In genomic region chr10:96881660-96882059, GRCm38 (mm10) we compare ENCODE assay signal across 23 mouse cellular contexts.
DNase-seq lines count a peak whose midpoint lies in the region; ATAC-seq lines count a peak whose summit lies in the region.
"Had no signal": no experiment of that assay in that cellular context is flagged by ENCODE, and none has a peak within 500 bp of the region (broad histone marks: within the 10 kb centered on the region; RNA-seq: fewer than 3 reads in every experiment).

No protein-coding gene starts in this region.

- ATAC-seq in forebrain, embryonic 12.5 days (ENCODE audit: low FRiP score), result 0 out of 2 replicates have a peak, but pooled peaks have one; percentile 23
- ATAC-seq in forebrain, embryonic 11.5 days (replicated peaks; ENCODE audit: low FRiP score), result no peak
- no peak for ATAC-seq in midbrain, embryonic 16.5 days
- ATAC-seq in forebrain, embryonic 15.5 days (replicated peaks), result peak; percentile 55
- peak; percentile 31; the same call in 1 of the 2 replicates for ATAC-seq in midbrain, embryonic 14.5 days (ENCODE audit: low FRiP score, low TSS enrichment)
- ATAC-seq: CD4-positive, CD25-positive, alpha-beta regulatory T cell, adult 4 months had no signal

- no peak overlapping the region for H3K4me2 ChIP-seq in forebrain, embryonic 12.5 days
- no peak overlapping the region for H3K4me2 ChIP-seq in forebrain, embryonic 11.5 days (ENCODE audit: low read depth, low read length, severe bottlenecking)
- H3K4me2 ChIP-seq in midbrain, embryonic 16.5 days (ENCODE audit: low read length), result no peak overlapping the region
- H3K4me2 ChIP-seq in forebrain, embryonic 15.5 days (replicated peaks), result no peak overlapping the region
- no peak overlapping the region for H3K4me2 ChIP-seq in midbrain, embryonic 14.5 days (ENCODE audit: low read length)
- H3K4me2 ChIP-seq: heart, embryonic 15.5 days; limb, embryonic 15.5 days; neural tube, embryonic 15.5 days had no signal

- H3K27me3 ChIP-seq in forebrain, embryonic 12.5 days, result no peaks in the 10 kb centered on the region
- no peaks in the 10 kb centered on the region for H3K27me3 ChIP-seq in forebrain, embryonic 11.5 days (ENCODE audit: control insufficient read depth, insufficient read depth, low read length)
- H3K27me3 ChIP-seq in midbrain, embryonic 10.5 days (ENCODE audit: low read depth, poor library complexity, severe bottlenecking), result no peaks in the 10 kb centered on the region
- no peaks in the 10 kb centered on the region for H3K27me3 ChIP-seq in midbrain, embryonic 16.5 days (ENCODE audit: control insufficient read depth, insufficient read depth, low read depth, low read length)
- no peaks in the 10 kb centered on the region for H3K27me3 ChIP-seq in forebrain, embryonic 15.5 days
- no peaks in the 10 kb centered on the region for H3K27me3 ChIP-seq in midbrain, embryonic 14.5 days (ENCODE audit: control insufficient read depth, insufficient read depth, low read length)
- H3K27me3 ChIP-seq: heart, embryonic 15.5 days; limb, embryonic 15.5 days; neural tube, embryonic 15.5 days had no signal

- no peaks in the 10 kb centered on the region for H3K9me3 ChIP-seq in forebrain, embryonic 12.5 days
- H3K9me3 ChIP-seq in forebrain, embryonic 11.5 days (ENCODE audit: control insufficient read depth, low read length), result no peaks in the 10 kb centered on the region
- H3K9me3 ChIP-seq in midbrain, embryonic 10.5 days (replicated peaks), result no peaks in the 10 kb centered on the region; the same call in 1 of the 2 replicates
- no peaks in the 10 kb centered on the region for H3K9me3 ChIP-seq in midbrain, embryonic 16.5 days (replicated peaks; ENCODE audit: control insufficient read depth, low read length, poor library complexity, severe bottlenecking)
- H3K9me3 ChIP-seq in forebrain, embryonic 15.5 days, result no peaks in the 10 kb centered on the region
- H3K9me3 ChIP-seq in midbrain, embryonic 14.5 days (ENCODE audit: control insufficient read depth, low read length), result no peaks in the 10 kb centered on the region
- H3K9me3 ChIP-seq: heart, embryonic 15.5 days; limb, embryonic 15.5 days; neural tube, embryonic 15.5 days had no signal

- no peak overlapping the region for H3K4me3 ChIP-seq in forebrain, embryonic 12.5 days (replicated peaks)
- H3K4me3 ChIP-seq in forebrain, embryonic 11.5 days (ENCODE audit: low read depth, low read length), result no peak overlapping the region
- H3K4me3 ChIP-seq in midbrain, embryonic 10.5 days, result no peak overlapping the region
- no peak overlapping the region for H3K4me3 ChIP-seq in midbrain, embryonic 16.5 days (ENCODE audit: low read depth, low read length)
- H3K4me3 ChIP-seq in forebrain, embryonic 15.5 days, result no peak overlapping the region
- H3K4me3 ChIP-seq in midbrain, embryonic 14.5 days (replicated peaks; ENCODE audit: low read depth, low read length), result no peak overlapping the region
- H3K4me3 ChIP-seq: heart, embryonic 15.5 days; limb, embryonic 15.5 days; neural tube, embryonic 15.5 days had no signal

- no peak overlapping the region for H3K27ac ChIP-seq in forebrain, embryonic 12.5 days
- H3K27ac ChIP-seq in forebrain, embryonic 11.5 days (ENCODE audit: low read depth, low read length), result no peak overlapping the region
- H3K27ac ChIP-seq in midbrain, embryonic 10.5 days (replicated peaks), result peak overlapping the region; percentile 23; the same call in 1 of the 2 replicates
- H3K27ac ChIP-seq in midbrain, embryonic 16.5 days (ENCODE audit: low read length), result no peak overlapping the region
- no peak overlapping the region for H3K27ac ChIP-seq in forebrain, embryonic 15.5 days (replicated peaks)
- H3K27ac ChIP-seq in midbrain, embryonic 14.5 days (replicated peaks; ENCODE audit: low read depth, low read length), result no peak overlapping the region
- H3K27ac ChIP-seq: heart, embryonic 15.5 days; kidney, postnatal 0 days; limb, embryonic 15.5 days; liver, embryonic 14.5 days; macrophage; neural tube, embryonic 15.5 days had no signal

- 64% methylated on average over 2 of the region's 2 CpGs for WGBS in forebrain, embryonic 12.5 days
- WGBS in forebrain, embryonic 11.5 days, result 75% methylated on average over 2 of the region's 2 CpGs
- 78% methylated on average over 2 of the region's 2 CpGs for WGBS in midbrain, embryonic 10.5 days
- 35% methylated on average over 2 of the region's 2 CpGs for WGBS in midbrain, embryonic 16.5 days
- WGBS in forebrain, embryonic 15.5 days, result 46% methylated on average over 2 of the region's 2 CpGs
- WGBS in midbrain, embryonic 14.5 days, result 32% methylated on average over 2 of the region's 2 CpGs

- H3K36me3 ChIP-seq in forebrain, embryonic 12.5 days (replicated peaks), result no peaks in the 10 kb centered on the region
- H3K36me3 ChIP-seq in forebrain, embryonic 11.5 days (ENCODE audit: control insufficient read depth, insufficient read depth, low read length), result no peaks in the 10 kb centered on the region
- H3K36me3 ChIP-seq in midbrain, embryonic 10.5 days, result no peaks in the 10 kb centered on the region
- H3K36me3 ChIP-seq in midbrain, embryonic 16.5 days (ENCODE audit: control insufficient read depth, insufficient read depth, low read length), result no peaks in the 10 kb centered on the region
- H3K36me3 ChIP-seq in forebrain, embryonic 15.5 days, result no peaks in the 10 kb centered on the region
- H3K36me3 ChIP-seq in midbrain, embryonic 14.5 days (ENCODE audit: control insufficient read depth, insufficient read depth, low read length), result no peaks in the 10 kb centered on the region
- H3K36me3 ChIP-seq: heart, embryonic 15.5 days; limb, embryonic 15.5 days; neural tube, embryonic 15.5 days had no signal

- no peak overlapping the region for H3K9ac ChIP-seq in forebrain, embryonic 12.5 days
- H3K9ac ChIP-seq in forebrain, embryonic 11.5 days (ENCODE audit: low read length), result no peak overlapping the region
- no peak overlapping the region for H3K9ac ChIP-seq in midbrain, embryonic 16.5 days (ENCODE audit: low read depth, low read length)
- H3K9ac ChIP-seq in forebrain, embryonic 15.5 days (replicated peaks), result no peak overlapping the region
- H3K9ac ChIP-seq in midbrain, embryonic 14.5 days (replicated peaks; ENCODE audit: low read length), result no peak overlapping the region
- H3K9ac ChIP-seq: heart, embryonic 15.5 days; limb, embryonic 15.5 days; liver, embryonic 14.5 days; neural tube, embryonic 15.5 days had no signal

- H3K4me1 ChIP-seq in forebrain, embryonic 12.5 days, result peaks cover 17% of the 10 kb centered on the region; the same call in 1 of the 2 replicates
- no peaks in the 10 kb centered on the region for H3K4me1 ChIP-seq in forebrain, embryonic 11.5 days (replicated peaks; ENCODE audit: control insufficient read depth, insufficient read depth, low read length)
- H3K4me1 ChIP-seq in midbrain, embryonic 10.5 days, result peaks cover 18% of the 10 kb centered on the region
- peaks cover 6% of the 10 kb centered on the region; the same call in 1 of the 2 replicates for H3K4me1 ChIP-seq in midbrain, embryonic 16.5 days (ENCODE audit: control insufficient read depth, insufficient read depth, low read length)
- peaks cover 18% of the 10 kb centered on the region; the same call in 1 of the 2 replicates for H3K4me1 ChIP-seq in forebrain, embryonic 15.5 days
- peaks cover 11% of the 10 kb centered on the region for H3K4me1 ChIP-seq in midbrain, embryonic 14.5 days (ENCODE audit: control insufficient read depth, insufficient read depth, low read length)
- H3K4me1 ChIP-seq: heart, embryonic 15.5 days; neural tube, embryonic 15.5 days had no signal

- DNase-seq in forebrain, embryonic 11.5 days (ENCODE audit: low spot score), result no peak
- no peak for DNase-seq in midbrain, embryonic 10.5 days (ENCODE audit: low spot score)
- DNase-seq in midbrain, embryonic 14.5 days, result peak; percentile 68
- no peak for DNase-seq in thymus, adult 18-20 months
- DNase-seq: adrenal gland, postnatal 14 days; cerebellum, adult 8-10 months; cerebellum, postnatal 36 days; gastrocnemius, postnatal 36 days; heart, postnatal 4 days; kidney, adult 2 months; left cerebral cortex, postnatal 4 days; thymus, adult 2 months; thymus, postnatal 4 days had no signal

Comparison
In these comparisons a context has a peak if more than half of its experiments do, and no peak if none do; other contexts are left out.
1. ATAC-seq: peak in forebrain, embryonic 12.5 days (single experiment), forebrain, embryonic 15.5 days (single experiment) and midbrain, embryonic 14.5 days (single experiment); none in forebrain, embryonic 11.5 days (single experiment) and midbrain, embryonic 16.5 days (single experiment).